Mouse (Mus musculus) liver, adult 2 months (tissue): ENCODE measurements around the gene Miga2.

Experiments
- CTCF ChIP-seq: fragments of 200-500 bp; IDR thresholded peaks from 2 replicates; pipeline ENCODE4 v1.5.1; 2011; ENCODE audit warnings: low read depth, low read length, control low read depth
- POLR2A ChIP-seq: fragments of 200-500 bp; IDR thresholded peaks from 2 replicates; pipeline ENCODE4 v1.6.1; 2011; ENCODE audit warnings: low read length, control low read depth; ENCODE audit not compliant: insufficient read depth; ENCODE audit errors: extremely low read depth

DNA sequence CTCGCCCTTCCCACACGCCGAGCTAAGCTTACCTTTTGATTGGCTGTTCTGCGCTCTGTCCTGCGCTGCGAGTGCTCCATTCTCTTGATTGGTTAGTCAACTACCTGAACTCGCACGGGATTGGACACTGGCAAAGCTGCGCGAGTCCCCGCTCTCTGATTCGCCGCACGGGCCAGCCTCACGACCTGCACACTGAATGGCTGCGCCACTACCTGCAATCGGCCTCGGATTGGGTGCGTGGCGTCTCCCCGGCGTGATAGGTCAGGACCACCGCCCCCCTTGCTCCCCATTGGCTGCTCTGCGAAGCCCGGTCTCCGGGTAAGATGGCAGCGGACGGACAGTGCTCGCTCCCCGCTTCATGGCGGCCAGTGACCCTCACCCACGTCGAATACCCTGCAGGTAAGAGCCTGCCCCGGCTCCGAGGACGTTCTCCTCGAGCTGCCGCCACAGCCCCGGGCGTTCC, 28.1 kb downstream of the Miga2 start, which contains the start of gene Dolpp1:
- TF ChIP-seq POLR2A (peak; percentile 36; the same call in 1 of the 2 replicates), CTCF (no peak)
